Mouse (Mus musculus) hindbrain, postnatal 0 days (tissue): ENCODE measurements at regions not wholly inside any gene's neighbourhood (a gene's known extent, or its start where the extent isn't known, plus 50 kb on each side); places are given as distances from the start of the nearest gene placed in this dataset.

Experiments used
- ATAC-seq: fragments of 200-750 bp; cut with Nextera tagmentation; 2 replicates; pipeline ENCODE4 v1.8.0; 2017; ENCODE audit warnings: mild to moderate bottlenecking, moderate TSS enrichment, moderate library complexity
- DNase-seq: peaks from one replicate; pipeline ENCODE4 v3.0.0-alpha.2; 2015; ENCODE audit warnings: low spot score
- H3K27ac ChIP-seq: fragments of 300-500 bp; sonication (generic); 2 replicates; pipeline ENCODE4 v1.5.1; 2014; ENCODE audit warnings: mild to moderate bottlenecking
- H3K27me3 ChIP-seq: fragments of 300-500 bp; sonication (generic); 2 replicates; pipeline ENCODE4 v1.6.1; 2014; ENCODE audit warnings: low read length, mixed read lengths; ENCODE audit not compliant: insufficient read depth
- H3K36me3 ChIP-seq: fragments of 300-500 bp; sonication (generic); 2 replicates; pipeline ENCODE4 v1.6.1; 2014; ENCODE audit warnings: low read length, mixed read lengths; ENCODE audit not compliant: insufficient read depth
- H3K4me1 ChIP-seq: fragments of 300-500 bp; sonication (generic); 2 replicates; pipeline ENCODE4 v1.6.1; 2014; ENCODE audit warnings: antibody characterized with exemption, low read length, mixed read lengths; ENCODE audit not compliant: insufficient read depth
- H3K4me2 ChIP-seq: fragments of 300-500 bp; sonication (generic); 2 replicates; pipeline ENCODE4 v1.6.1; 2014; ENCODE audit warnings: low read depth, mild to moderate bottlenecking, low read length, moderate library complexity, mixed read lengths
- H3K4me3 ChIP-seq: fragments of 300-500 bp; sonication (generic); 2 replicates; pipeline ENCODE4 v1.5.1; 2014; ENCODE audit warnings: low read length
- H3K9ac ChIP-seq: fragments of 300-500 bp; sonication (generic); replicated peaks from 2 replicates; pipeline ENCODE4 v1.6.1; 2014; ENCODE audit warnings: mild to moderate bottlenecking, low read length, moderate library complexity, mixed read lengths
- H3K9me3 ChIP-seq: fragments of 300-500 bp; sonication (generic); 2 replicates; pipeline ENCODE4 v1.6.1; 2016; ENCODE audit warnings: low read length, mixed read lengths
- CTCF ChIP-seq: IDR thresholded peaks from 2 replicates; pipeline ENCODE4 v1.5.1; 2016; ENCODE audit warnings: antibody characterized with exemption, control low read depth, low read depth
- WGBS: fragments of 180-500 bp; shearing (Covaris S2); extraction: QIAGEN DNeasy Blood & Tissue Kit; methylation state at CpG from one replicate; pipeline ENCODE4 v1.1.7; 2014; 5-methylcytosine and 5-hydroxymethylcytosine counted together

- no peak overlapping the region for H3K4me3 ChIP-seq
- no peaks in the 10 kb centered on the region for H3K36me3 ChIP-seq
- no peak for TF ChIP-seq CTCF
- no peak overlapping the region for H3K9ac ChIP-seq
- no peak for DNase-seq
- H3K27ac ChIP-seq: no peak overlapping the region
- no peak overlapping the region for H3K4me2 ChIP-seq
- no peaks in the 10 kb centered on the region for H3K4me1 ChIP-seq
- ATAC-seq: no peak
- no peaks in the 10 kb centered on the region for H3K27me3 ChIP-seq
- H3K9me3 ChIP-seq: no peaks in the 10 kb centered on the region; the same call in 1 of the 2 replicates
- 95% methylated on average over 1 of the region's 1 CpGs for WGBS
Measured at GRCm38 (mm10) chr5:90107036-90107435, 116.8 kb downstream of the Cox18 start.

DNA sequence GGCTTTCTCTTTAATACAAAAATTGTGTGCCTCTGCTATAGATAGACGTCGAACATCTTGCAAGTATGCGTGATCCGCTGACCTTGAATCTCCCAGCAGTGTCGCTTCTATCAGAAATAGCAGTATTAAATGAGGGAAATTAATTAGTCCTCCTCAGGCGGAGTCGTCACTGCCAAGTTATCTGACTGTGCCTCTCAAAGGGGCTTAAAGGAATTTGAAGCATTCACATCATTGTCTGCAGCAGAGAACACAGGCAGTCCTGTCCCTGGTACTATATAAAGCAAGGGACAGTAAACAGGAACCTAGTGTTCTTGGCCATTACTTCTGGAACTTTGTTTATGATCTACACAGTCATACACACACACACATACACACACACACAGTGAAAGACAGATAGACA, 119.1 kb downstream of the Cox18 start:
- H3K9me3 ChIP-seq: no peaks in the 10 kb centered on the region; the same call in 1 of the 2 replicates
- peak; percentile 31 for DNase-seq
- 46% methylated on average over 7 of the region's 7 CpGs for WGBS

DNA sequence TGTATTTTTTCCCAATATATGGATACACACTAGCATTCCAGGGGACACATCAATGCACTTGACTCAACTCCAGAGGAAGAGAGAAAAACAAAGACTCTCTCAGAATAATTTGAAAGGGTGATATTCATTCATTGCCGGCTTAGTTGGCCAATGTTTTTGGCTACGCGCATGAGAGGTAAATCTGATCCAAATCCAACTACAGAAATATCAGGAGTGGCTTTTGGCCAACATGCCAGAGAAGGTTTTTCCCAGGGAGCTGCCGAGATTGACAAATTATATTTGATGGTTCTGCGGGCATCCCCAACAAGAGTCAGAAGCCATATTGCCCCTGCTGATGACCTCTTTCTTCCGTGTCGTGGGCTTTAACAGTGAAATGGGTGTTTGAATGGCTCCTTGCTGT, 135.3 kb downstream of the Cox18 start:
- DNase-seq (no peak), ATAC-seq (no peak)
- 54% methylated on average over 7 of the region's 7 CpGs for WGBS
- H3K9ac ChIP-seq: no peak overlapping the region
- no peaks in the 10 kb centered on the region for H3K36me3 ChIP-seq
- H3K9me3 ChIP-seq: no peaks in the 10 kb centered on the region
- no peaks in the 10 kb centered on the region for H3K4me1 ChIP-seq
- H3K4me3 ChIP-seq: no peak overlapping the region
- H3K27ac ChIP-seq: no peak overlapping the region
- no peak overlapping the region for H3K4me2 ChIP-seq
- no peak for TF ChIP-seq CTCF
- H3K27me3 ChIP-seq: no peaks in the 10 kb centered on the region

More for the DNA sequence above, 119.1 kb downstream of the Cox18 start:
- Histone ChIP-seq H3K9ac (no peak overlapping the region), H3K36me3 (no peaks in the 10 kb centered on the region), H3K4me1 (no peaks in the 10 kb centered on the region), H3K27me3 (no peaks in the 10 kb centered on the region), H3K4me2 (no peak overlapping the region), H3K4me3 (no peak overlapping the region), H3K27ac (no peak overlapping the region)
- 0 out of 2 replicates have a peak, but pooled peaks have one; percentile 43 for ATAC-seq
- TF ChIP-seq CTCF: no peak

- no peak for TF ChIP-seq CTCF
- Histone ChIP-seq H3K27me3 (no peaks in the 10 kb centered on the region), H3K4me3 (no peak overlapping the region), H3K9ac (no peak overlapping the region), H3K4me1 (no peaks in the 10 kb centered on the region), H3K9me3 (no peaks in the 10 kb centered on the region), H3K27ac (no peak overlapping the region), H3K36me3 (no peaks in the 10 kb centered on the region), H3K4me2 (no peak overlapping the region)
- ATAC-seq (no peak), DNase-seq (no peak)
- WGBS: 87% methylated on average over 6 of the region's 6 CpGs
Measured at GRCm38 (mm10) chr5:90086491-90086890, 137.3 kb downstream of the Cox18 start.

- DNase-seq: no peak
- H3K4me2 ChIP-seq: no peak overlapping the region
- WGBS: 92% methylated on average over 6 of the region's 6 CpGs
- no peaks in the 10 kb centered on the region for H3K36me3 ChIP-seq
- no peak overlapping the region for H3K27ac ChIP-seq
- no peak overlapping the region for H3K9ac ChIP-seq
- no peaks in the 10 kb centered on the region for H3K4me1 ChIP-seq
- TF ChIP-seq CTCF: no peak
- no peaks in the 10 kb centered on the region for H3K27me3 ChIP-seq
- ATAC-seq: no peak
- H3K9me3 ChIP-seq: no peaks in the 10 kb centered on the region
- H3K4me3 ChIP-seq: no peak overlapping the region
Measured at GRCm38 (mm10) chr5:90077025-90077536, 146.7 kb downstream of the Cox18 start.

DNA sequence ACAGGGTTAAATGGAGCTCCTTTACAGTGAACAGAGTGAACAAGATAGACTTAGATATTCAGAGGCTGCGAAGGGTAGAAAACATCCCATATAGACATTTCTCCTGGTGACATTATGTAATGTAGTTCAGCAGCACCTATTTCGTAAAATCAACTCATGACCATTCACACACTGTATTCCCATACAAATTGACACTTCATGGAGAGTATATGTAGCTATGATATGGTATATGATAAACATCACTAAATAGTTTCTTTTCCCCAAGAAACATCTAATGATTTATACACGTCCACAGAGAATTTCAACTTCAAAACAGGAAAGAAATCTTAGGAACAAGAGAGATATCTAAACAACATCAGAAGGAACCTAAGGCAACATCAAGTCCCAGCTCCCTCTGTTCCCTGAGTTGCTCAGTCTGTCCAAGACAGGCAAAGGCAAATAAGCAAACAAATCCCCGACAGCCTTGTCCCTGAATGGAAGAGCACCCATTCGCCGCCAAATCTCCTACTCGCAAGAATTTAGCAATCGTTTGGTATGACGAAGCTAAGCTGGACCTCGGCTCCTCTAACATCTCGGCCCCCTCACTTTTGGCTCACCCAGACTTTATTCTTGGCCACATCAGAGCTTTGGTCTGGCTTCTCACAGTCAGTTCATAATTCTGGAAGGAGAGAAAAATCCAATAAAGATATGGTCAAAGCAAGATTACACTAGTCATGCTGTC, 148.0 kb downstream of the Cox18 start:
- Histone ChIP-seq H3K27ac (no peak overlapping the region), H3K9ac (no peak overlapping the region), H3K4me3 (no peak overlapping the region), H3K27me3 (no peaks in the 10 kb centered on the region), H3K36me3 (no peaks in the 10 kb centered on the region), H3K4me2 (no peak overlapping the region), H3K9me3 (no peaks in the 10 kb centered on the region), H3K4me1 (no peaks in the 10 kb centered on the region)
- 91% methylated on average over 11 of the region's 11 CpGs for WGBS
- DNase-seq (no peak), ATAC-seq (no peak)
- no peak for TF ChIP-seq CTCF

DNA sequence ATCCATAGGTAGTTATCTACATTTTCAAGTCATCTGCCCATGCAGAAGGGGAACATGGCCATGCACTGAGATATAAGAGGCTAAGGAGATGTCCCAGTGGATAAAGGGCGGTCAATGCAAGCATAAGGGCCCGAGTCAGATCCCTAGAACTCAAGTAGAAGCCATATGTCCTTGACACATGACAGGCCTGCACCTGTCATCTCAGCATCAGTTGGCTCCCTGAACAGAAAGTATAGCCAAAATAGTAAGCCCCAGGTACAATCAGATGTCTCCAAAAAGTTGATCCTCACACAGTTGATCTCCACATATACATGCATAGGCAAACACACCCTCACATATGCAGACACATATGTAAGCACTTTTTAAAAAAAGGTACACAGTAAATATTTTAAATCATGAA, 152.0 kb downstream of the Cox18 start:
- ATAC-seq: no peak
- no peak for DNase-seq
- Histone ChIP-seq H3K4me2 (no peak overlapping the region), H3K36me3 (no peaks in the 10 kb centered on the region), H3K9me3 (no peaks in the 10 kb centered on the region), H3K4me1 (0 out of 2 replicates have a peak, but pooled peaks cover 4% of the 10 kb centered on the region), H3K4me3 (no peak overlapping the region), H3K27me3 (no peaks in the 10 kb centered on the region), H3K27ac (no peak overlapping the region), H3K9ac (no peak overlapping the region)
- WGBS: 86% methylated on average over 2 of the region's 2 CpGs
- no peak for TF ChIP-seq CTCF
